Mouse (Mus musculus) limb, embryonic 14.5 days (tissue): Measurements from ENCODE around the gene Ptges3l. TPM values are rescaled to one million over a fixed set of nuclear protein-coding genes. Genes with fewer than 3 reads are reported as not detected.
"Not testable (repeated sequence)": the region's sequence is repeated elsewhere in the genome, so short reads cannot be mapped to it uniquely, and the experiment has no call there.

ENCODE experiments used
- ATAC-seq: fragments of 200-750 bp; cut with Nextera tagmentation; 2 replicates; pipeline ENCODE4 v1.8.0; 2017; ENCODE audit warnings: low read depth, moderate number of reproducible peaks, moderate TSS enrichment; ENCODE audit not compliant: low FRiP score
- DNase-seq: peaks from one replicate; pipeline ENCODE4 v3.0.0-alpha.2; 2015; ENCODE audit warnings: low spot score
- H3K27ac ChIP-seq: fragments of 300-500 bp; sonication (generic); replicated peaks from 2 replicates; pipeline ENCODE4 v1.5.1; 2014; ENCODE audit warnings: low read depth, mild to moderate bottlenecking, low read length, moderate library complexity, mixed read lengths
- H3K27me3 ChIP-seq: fragments of 300-500 bp; sonication (generic); 2 replicates; pipeline ENCODE4 v1.6.1; 2014; ENCODE audit warnings: low read length, mixed read lengths; ENCODE audit not compliant: control insufficient read depth, insufficient read depth
- H3K36me3 ChIP-seq: fragments of 300-500 bp; sonication (generic); 2 replicates; pipeline ENCODE4 v1.6.1; 2014; ENCODE audit warnings: mild to moderate bottlenecking, low read length, moderate library complexity, mixed read lengths; ENCODE audit not compliant: control insufficient read depth, insufficient read depth
- H3K4me1 ChIP-seq: fragments of 300-500 bp; sonication (generic); 2 replicates; pipeline ENCODE4 v1.6.1; 2014; ENCODE audit warnings: antibody characterized with exemption, low read length, mixed read lengths; ENCODE audit not compliant: control insufficient read depth, insufficient read depth
- H3K4me2 ChIP-seq: fragments of 300-500 bp; sonication (generic); replicated peaks from 2 replicates; pipeline ENCODE4 v1.6.1; 2014; ENCODE audit warnings: low read depth, mild to moderate bottlenecking, low read length, moderate library complexity; ENCODE audit not compliant: severe bottlenecking
- H3K4me3 ChIP-seq: fragments of 300-500 bp; sonication (generic); replicated peaks from 2 replicates; pipeline ENCODE4 v1.5.1; 2014; ENCODE audit warnings: low read length
- H3K9ac ChIP-seq: fragments of 300-500 bp; sonication (generic); 2 replicates; pipeline ENCODE4 v1.6.1; 2014; ENCODE audit warnings: mild to moderate bottlenecking, low read depth, low read length, moderate library complexity; ENCODE audit not compliant: severe bottlenecking
- H3K9me3 ChIP-seq: fragments of 300-500 bp; sonication (generic); 2 replicates; pipeline ENCODE4 v1.6.1; 2016; ENCODE audit warnings: low read length; ENCODE audit not compliant: control insufficient read depth
- POLR2A ChIP-seq: fragments of 200-500 bp; IDR thresholded peaks from 2 replicates; pipeline ENCODE4 v1.8.0; 2012; ENCODE audit warnings: inconsistent platforms, mild to moderate bottlenecking, moderate library complexity, borderline replicate concordance; ENCODE audit not compliant: insufficient read depth, insufficient read length; ENCODE audit errors: extremely low read depth
- WGBS: fragments of 180-500 bp; shearing (Covaris S2); extraction: QIAGEN DNeasy Blood & Tissue Kit; methylation state at CpG from one replicate; pipeline ENCODE4 v1.1.7; 2014; 5-methylcytosine and 5-hydroxymethylcytosine counted together
- polyA plus RNA-seq, 2 experiments: library from polyadenylated mRNA; depleted of rRNA in 1 of 2; stranded (reverse) in 1 of 2; unstranded in 1 of 2; fragments of >200 nt; fragmentation: Nextera tagmentation in 1 of 2; extraction: Ambion mirVana in 1 of 2; gene quantifications; 2 replicates each; pipeline versions ENCODE4 v1.2.1 to v1.2.3; 2012 to 2014

Ptges3l gene
- polyA plus RNA-seq, 2 experiments: 20.5 to 27.5 TPM

GRCm38 (mm10) chr11:101470206-101470605 is 45.1 kb upstream of the Ptges3l start:
- no peak for ATAC-seq
- H3K9me3 ChIP-seq: no peaks in the 10 kb centered on the region
- WGBS: 52% methylated on average over 7 of the region's 7 CpGs

GRCm38 (mm10) chr11:101469155-101469554 is 44.0 kb upstream of the Ptges3l start:
- DNase-seq (no peak), ATAC-seq (no peak)
- Histone ChIP-seq H3K9me3 (no peaks in the 10 kb centered on the region), H3K36me3 (no peaks in the 10 kb centered on the region), H3K4me3 (peak overlapping the region; percentile 70; the same call in 1 of the 2 replicates), H3K27ac (no peak overlapping the region), H3K4me1 (peaks cover 16% of the 10 kb centered on the region), H3K27me3 (no peaks in the 10 kb centered on the region), H3K4me2 (peak overlapping the region; percentile 95), H3K9ac (no peak overlapping the region; the same call in 1 of the 2 replicates)
- 64% methylated on average over 4 of the region's 4 CpGs for WGBS
- TF ChIP-seq POLR2A: no peak

More at GRCm38 (mm10) chr11:101470206-101470605, 45.1 kb upstream of the Ptges3l start:
- Histone ChIP-seq H3K9ac (no peak overlapping the region), H3K4me1 (peaks cover 6% of the 10 kb centered on the region), H3K27me3 (no peaks in the 10 kb centered on the region), H3K36me3 (no peaks in the 10 kb centered on the region), H3K4me2 (no peak overlapping the region), H3K4me3 (no peak overlapping the region), H3K27ac (no peak overlapping the region)
- DNase-seq: no peak
- TF ChIP-seq POLR2A: no peak

DNA sequence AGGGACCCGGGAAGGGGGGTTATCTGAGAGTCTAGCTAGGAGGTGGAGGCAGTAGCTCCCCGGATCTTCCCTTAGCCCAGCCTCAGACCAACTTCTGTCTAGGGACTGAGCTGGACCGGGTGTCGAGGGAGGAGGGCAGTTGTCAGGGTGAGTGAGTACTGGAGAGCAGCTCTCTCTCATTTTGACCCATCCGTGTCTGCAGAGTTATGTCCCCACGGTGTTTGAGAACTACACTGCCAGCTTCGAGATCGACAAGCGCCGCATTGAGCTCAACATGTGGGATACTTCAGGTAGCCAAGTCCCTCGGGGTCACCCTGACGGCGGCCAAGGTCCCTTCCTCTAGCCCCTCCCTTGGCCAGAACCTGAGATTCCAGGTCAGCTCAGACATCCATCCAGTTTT is 43.6 kb upstream of the Ptges3l start:
- no peaks in the 10 kb centered on the region for H3K27me3 ChIP-seq
- H3K27ac ChIP-seq: no peak overlapping the region
- DNase-seq: no peak
- peaks cover 19% of the 10 kb centered on the region for H3K4me1 ChIP-seq
- H3K9me3 ChIP-seq: no peaks in the 10 kb centered on the region
- WGBS: 2% methylated on average over 13 of the region's 13 CpGs
- peak overlapping the region; percentile 70 for H3K4me3 ChIP-seq
- no peaks in the 10 kb centered on the region for H3K36me3 ChIP-seq
- peak overlapping the region; percentile 95 for H3K4me2 ChIP-seq
- no peak for TF ChIP-seq POLR2A
- H3K9ac ChIP-seq: peak overlapping the region; percentile 61
- ATAC-seq: no peak

- peak; percentile 5 for DNase-seq
These were observed 43.1 kb upstream of the Ptges3l start for GRCm38 (mm10) chr11:101468263-101468688.

DNA sequence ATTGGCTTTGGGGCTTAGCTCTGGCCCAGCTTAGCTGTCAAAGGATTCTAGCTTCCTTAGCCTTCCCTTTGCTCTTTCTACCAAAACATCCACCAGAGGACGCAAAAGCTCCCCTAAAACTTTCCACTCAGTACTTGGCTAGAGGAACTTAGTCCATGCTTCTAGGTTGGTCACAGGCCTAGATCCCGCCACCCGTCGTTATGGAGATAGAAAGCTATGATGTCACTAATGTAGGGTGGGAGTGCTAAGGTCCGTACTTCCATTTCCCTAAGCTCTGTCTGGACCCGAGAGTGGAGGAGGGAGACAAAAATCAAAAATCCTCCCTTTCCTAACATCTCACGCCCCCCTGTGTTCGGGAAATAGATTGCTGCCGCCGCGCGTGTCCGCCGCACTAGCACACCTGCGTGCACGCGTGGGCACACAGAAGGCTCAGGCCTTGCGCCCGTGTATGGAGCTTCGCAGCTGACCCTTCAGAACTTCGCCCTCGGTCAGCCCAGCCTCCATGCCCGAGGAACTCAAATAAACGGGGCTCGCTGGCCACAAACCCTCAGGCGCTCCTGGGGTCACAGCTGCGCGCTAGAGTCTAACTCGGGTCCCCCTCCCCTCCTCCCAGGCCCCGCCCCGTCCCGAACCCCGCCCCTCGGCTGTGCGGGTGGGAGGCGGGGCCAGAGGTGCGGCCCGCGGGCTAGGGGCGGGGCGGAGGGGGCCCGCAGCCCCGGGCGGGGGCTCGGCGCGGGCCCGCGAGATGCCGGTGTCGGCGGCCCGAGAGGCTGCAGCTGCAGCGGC is 42.5 kb upstream of the Ptges3l start:
- peak; percentile 69 for DNase-seq
- H3K27me3 ChIP-seq: no peaks in the 10 kb centered on the region
- H3K36me3 ChIP-seq: no peaks in the 10 kb centered on the region
- H3K9me3 ChIP-seq: no peaks in the 10 kb centered on the region
- H3K4me3 ChIP-seq: peak overlapping the region; percentile 70
- H3K9ac ChIP-seq: peak overlapping the region; percentile 61
- no peak overlapping the region for H3K27ac ChIP-seq
- TF ChIP-seq POLR2A: no peak
- under 1% methylated on average over 43 of the region's 54 CpGs for WGBS
- peak overlapping the region; percentile 95 for H3K4me2 ChIP-seq
- H3K4me1 ChIP-seq: peaks cover 24% of the 10 kb centered on the region
- ATAC-seq: peak; percentile 84

More at GRCm38 (mm10) chr11:101468263-101468688, 43.1 kb upstream of the Ptges3l start:
- TF ChIP-seq POLR2A: no peak
- under 1% methylated on average over 21 of the region's 31 CpGs for WGBS
- peaks cover 23% of the 10 kb centered on the region for H3K4me1 ChIP-seq
- peak overlapping the region; percentile 61 for H3K9ac ChIP-seq
- H3K4me2 ChIP-seq: peak overlapping the region; percentile 95
- peak; percentile 10 for ATAC-seq
- peak overlapping the region; percentile 70 for H3K4me3 ChIP-seq
- H3K36me3 ChIP-seq: no peaks in the 10 kb centered on the region
- H3K27ac ChIP-seq: no peak overlapping the region
- H3K9me3 ChIP-seq: no peaks in the 10 kb centered on the region
- H3K27me3 ChIP-seq: no peaks in the 10 kb centered on the region

DNA sequence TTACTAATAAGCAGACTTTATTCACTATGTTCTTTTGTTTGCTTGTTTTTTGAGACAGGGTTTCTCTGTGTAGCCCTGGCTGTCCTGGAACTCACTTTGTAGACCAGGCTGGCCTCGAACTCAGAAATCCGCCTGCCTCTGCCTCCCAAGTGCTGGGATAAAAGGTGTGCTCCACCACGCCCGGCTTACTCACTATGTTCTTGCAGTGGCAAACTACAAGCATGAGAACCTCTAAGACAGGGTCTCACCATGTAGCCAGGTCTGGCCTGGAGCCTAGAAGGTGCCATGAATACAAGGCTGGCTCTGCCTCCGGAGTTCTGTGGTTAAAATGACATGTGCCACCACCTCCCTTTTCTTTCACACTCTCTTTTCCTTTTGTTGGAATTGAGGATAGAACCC is 41.4 kb upstream of the Ptges3l start:
- 65% methylated on average over 5 of the region's 5 CpGs for WGBS
- H3K4me1 ChIP-seq: peaks cover 24% of the 10 kb centered on the region
- not testable (repeated sequence) for H3K27ac ChIP-seq

More for the DNA sequence above, 41.4 kb upstream of the Ptges3l start:
- not testable (repeated sequence) for H3K9me3 ChIP-seq, DNase-seq, H3K36me3 ChIP-seq, ATAC-seq, H3K9ac ChIP-seq, H3K27me3 ChIP-seq
- peak overlapping the region; percentile 90 for H3K4me2 ChIP-seq
- H3K4me3 ChIP-seq: peak overlapping the region; percentile 82
